Mouse (Mus musculus) neural tube, postnatal 0 days (tissue): Measurements from ENCODE around the gene Olfr1026. TPM values are rescaled to one million over a fixed set of nuclear protein-coding genes. Genes with fewer than 3 reads are reported as not detected.

Experiments
- polyA plus RNA-seq: library from polyadenylated mRNA; unstranded; fragments of >200 nt; fragmentation: Nextera tagmentation; extraction: Ambion mirVana; gene quantifications from 2 replicates; pipeline ENCODE4 v1.2.1, GENCODE M21; 2015

Gene Olfr1026
- not detected in 2 replicates for polyA plus RNA-seq

GRCm38 (mm10) chr2:85921258-85921657 is at the start of gene Olfr1026:
Gene Olfr1026 (plus strand): TSS chr2:85921558.

GRCm38 (mm10) chr2:85885340-85885739 is 36.0 kb upstream of the Olfr1026 start, which contains the start of gene Olfr1023:
Gene Olfr1023 (plus strand): TSS chr2:85885640.

GRCm38 (mm10) chr2:85904952-85905351 is 16.4 kb upstream of the Olfr1026 start, which contains the start of gene Olfr1024:
Gene Olfr1024 (minus strand): TSS chr2:85905052.

GRCm38 (mm10) chr2:85914893-85915292 is 6.5 kb upstream of the Olfr1026 start, which contains the start of gene Olfr1025-ps1:
Gene Olfr1025-ps1 (plus strand): TSS chr2:85915193.

GRCm38 (mm10) chr2:85950137-85950536 is 28.8 kb downstream of the Olfr1026 start, which contains the start of gene Olfr1028:
Gene Olfr1028 (plus strand): TSS chr2:85950437.

GRCm38 (mm10) chr2:85973595-85973994 is 52.2 kb downstream of the Olfr1026 start, which contains the start of gene Olfr1029:
Gene Olfr1029 (plus strand): TSS chr2:85973895.

Other genes starting within 250 kb of the Olfr1026 start
- not detected in 2 replicates for gene Olfr1006, start 242.8 kb upstream of the Olfr1026 start, polyA plus RNA-seq
- not detected in 2 replicates for gene Olfr1008, start 232.1 kb upstream of the Olfr1026 start, polyA plus RNA-seq
- not detected in 2 replicates for gene Olfr1009, start 206.1 kb upstream of the Olfr1026 start, polyA plus RNA-seq
- not detected in 2 replicates for gene Olfr1012, start 158.8 kb upstream of the Olfr1026 start, polyA plus RNA-seq
- not detected in 2 replicates for gene Olfr1013, start 154.5 kb upstream of the Olfr1026 start, polyA plus RNA-seq
- not detected in 2 replicates for gene Olfr1014, start 148.8 kb upstream of the Olfr1026 start, polyA plus RNA-seq
- not detected in 2 replicates for gene Olfr1015, start 139.5 kb upstream of the Olfr1026 start, polyA plus RNA-seq
- not detected in 2 replicates for gene Olfr1016, start 119.0 kb upstream of the Olfr1026 start, polyA plus RNA-seq
- gene Olfr1018, start 103.1 kb upstream of the Olfr1026 start, polyA plus RNA-seq: not detected in 2 replicates
- not detected in 2 replicates for gene Olfr1019, start 76.1 kb upstream of the Olfr1026 start, polyA plus RNA-seq
- gene Olfr1020, start 74.5 kb upstream of the Olfr1026 start, polyA plus RNA-seq: not detected in 2 replicates
- gene Olfr1022, start 53.0 kb upstream of the Olfr1026 start, polyA plus RNA-seq: not detected in 2 replicates
- not detected in 2 replicates for gene Olfr1023, start 35.9 kb upstream of the Olfr1026 start, polyA plus RNA-seq
- not detected in 2 replicates for gene Olfr1024, start 16.5 kb upstream of the Olfr1026 start, polyA plus RNA-seq
- not detected in 2 replicates for gene Olfr1025-ps1, start 6.4 kb upstream of the Olfr1026 start, polyA plus RNA-seq
- gene Olfr1028, start 28.9 kb downstream of the Olfr1026 start, polyA plus RNA-seq: not detected in 2 replicates
- not detected in 2 replicates for gene Olfr1029, start 52.3 kb downstream of the Olfr1026 start, polyA plus RNA-seq
- gene Olfr1030, start 57.7 kb downstream of the Olfr1026 start, polyA plus RNA-seq: not detected in 2 replicates
- not detected in 2 replicates for gene Olfr1031, start 68.7 kb downstream of the Olfr1026 start, polyA plus RNA-seq
- gene Olfr1032, start 84.0 kb downstream of the Olfr1026 start, polyA plus RNA-seq: not detected in 2 replicates
- 1.1 and 1.4 TPM in 2 replicates for gene Olfr1033, start 99.1 kb downstream of the Olfr1026 start, polyA plus RNA-seq
- gene Olfr1034, start 124.3 kb downstream of the Olfr1026 start, polyA plus RNA-seq: not detected in 2 replicates
- gene Olfr1036, start 152.4 kb downstream of the Olfr1026 start, polyA plus RNA-seq: not detected in 2 replicates
- gene Olfr1037, start 165.8 kb downstream of the Olfr1026 start, polyA plus RNA-seq: not detected in 2 replicates
- not detected in 2 replicates for gene Olfr1039, start 214.4 kb downstream of the Olfr1026 start, polyA plus RNA-seq
- not detected in 2 replicates for gene Olfr1040, start 225.2 kb downstream of the Olfr1026 start, polyA plus RNA-seq
- gene Olfr1042, start 240.3 kb downstream of the Olfr1026 start, polyA plus RNA-seq: not detected in 2 replicates
- not detected in 2 replicates for gene Olfr1043, start 246.0 kb downstream of the Olfr1026 start, polyA plus RNA-seq